Mouse (Mus musculus) adipocyte (in vitro differentiated cells): ENCODE measurements around the gene 1700001K19Rik.
"Not testable (repeated sequence)": the region's sequence is repeated elsewhere in the genome, so short reads cannot be mapped to it uniquely, and the experiment has no call there.

ENCODE experiments used
- DNase-seq: peaks from one replicate; pipeline ENCODE4 v3.0.0-alpha.2; 2016; ENCODE audit warnings: low spot score

1700001K19Rik gene

GRCm38 (mm10) chr12:110696173-110696974, 14.0 kb upstream of the 1700001K19Rik start:
- peak; percentile 95 for DNase-seq

- DNase-seq: peak; percentile 52
Observed at GRCm38 (mm10) chr12:110695676-110696171, 13.3 kb upstream of the 1700001K19Rik start.

- not testable (repeated sequence) for DNase-seq
Observed at GRCm38 (mm10) chr12:110693378-110693777, 11.0 kb upstream of the 1700001K19Rik start.

GRCm38 (mm10) chr12:110689919-110690643, 7.7 kb upstream of the 1700001K19Rik start:
- DNase-seq: no peak

GRCm38 (mm10) chr12:110688921-110689320, 6.5 kb upstream of the 1700001K19Rik start:
- DNase-seq: not testable (repeated sequence)

GRCm38 (mm10) chr12:110687894-110688734, 5.7 kb upstream of the 1700001K19Rik start:
- DNase-seq: peak; percentile 80

- DNase-seq: no peak
Observed at GRCm38 (mm10) chr12:110683580-110683979, 1.2 kb upstream of the 1700001K19Rik start.

GRCm38 (mm10) chr12:110681878-110682277, 541 bp downstream of the 1700001K19Rik start:
- DNase-seq: no peak

GRCm38 (mm10) chr12:110681191-110681590, 1.2 kb downstream of the 1700001K19Rik start:
- DNase-seq: peak; percentile 85

- DNase-seq: no peak
Observed at GRCm38 (mm10) chr12:110674243-110674642, 8.2 kb downstream of the 1700001K19Rik start.

GRCm38 (mm10) chr12:110667466-110668077, 14.8 kb downstream of the 1700001K19Rik start:
- DNase-seq: peak; percentile 33

GRCm38 (mm10) chr12:110661746-110662145, 20.7 kb downstream of the 1700001K19Rik start:
- no peak for DNase-seq

- DNase-seq: no peak
Observed at GRCm38 (mm10) chr12:110651464-110651863, 31.0 kb downstream of the 1700001K19Rik start.

GRCm38 (mm10) chr12:110650241-110650641, 32.2 kb downstream of the 1700001K19Rik start:
- no peak for DNase-seq

- no peak for DNase-seq
Observed at GRCm38 (mm10) chr12:110637507-110638114, 44.8 kb downstream of the 1700001K19Rik start.

- no peak for DNase-seq
Observed at GRCm38 (mm10) chr12:110636293-110636692, 46.1 kb downstream of the 1700001K19Rik start.

- DNase-seq: no peak
Observed at GRCm38 (mm10) chr12:110630056-110630455, 52.4 kb downstream of the 1700001K19Rik start.
